Mouse (Mus musculus) mouse trophoblast stem cell (cell line): ENCODE data around the gene Slc44a5.

Experiments used
- in situ Hi-C, 2 experiments: fragments of 300-500 bp; cut with MseI, MboI; formaldehyde crosslinking; loops; 2 replicates in 1 of 2; 3 replicates in 1 of 2; pipeline ENCODE4 v1.15.1; 2025

Gene Slc44a5

DNA sequence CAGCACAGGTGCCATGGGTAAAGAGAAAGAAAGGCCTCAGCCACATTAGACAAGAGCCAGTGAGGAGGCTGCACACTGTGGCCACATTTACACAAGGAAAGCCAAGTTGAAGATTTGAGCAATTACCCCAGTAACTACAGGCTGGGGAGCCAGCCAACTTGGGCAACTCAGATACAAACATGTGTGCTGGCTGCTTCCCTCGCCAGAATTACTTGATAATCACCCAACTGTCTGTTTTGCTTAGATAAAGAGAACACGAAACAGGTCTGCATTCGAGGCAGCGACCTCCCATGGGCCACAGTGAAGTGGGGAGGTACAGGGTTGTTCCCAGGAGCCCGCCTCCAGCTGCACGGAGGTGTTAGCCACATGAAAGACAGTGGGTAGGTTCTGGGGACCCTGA is 324.3 kb downstream of the Slc44a5 start:
- in situ Hi-C loops: no loop called here

DNA sequence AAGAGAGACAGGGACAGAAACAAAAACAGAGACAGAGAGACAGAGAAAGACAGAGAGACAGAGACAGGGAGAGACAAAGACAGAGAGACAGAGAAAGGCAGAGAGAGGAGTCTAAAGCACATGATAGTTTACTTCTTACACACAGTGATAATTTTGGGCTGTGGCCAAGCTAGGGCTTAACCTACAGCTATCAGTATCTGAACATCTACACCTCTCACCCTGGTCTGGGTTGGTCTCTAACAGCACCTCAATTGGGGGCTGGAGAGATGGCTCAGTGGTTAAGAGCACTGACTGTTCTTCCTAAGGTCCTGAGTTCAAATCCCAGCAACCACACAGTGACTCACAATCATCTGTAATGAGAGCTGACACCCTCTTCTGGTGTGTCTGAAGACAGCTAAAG is 325.3 kb downstream of the Slc44a5 start:
- in situ Hi-C loops: no loop called here

DNA sequence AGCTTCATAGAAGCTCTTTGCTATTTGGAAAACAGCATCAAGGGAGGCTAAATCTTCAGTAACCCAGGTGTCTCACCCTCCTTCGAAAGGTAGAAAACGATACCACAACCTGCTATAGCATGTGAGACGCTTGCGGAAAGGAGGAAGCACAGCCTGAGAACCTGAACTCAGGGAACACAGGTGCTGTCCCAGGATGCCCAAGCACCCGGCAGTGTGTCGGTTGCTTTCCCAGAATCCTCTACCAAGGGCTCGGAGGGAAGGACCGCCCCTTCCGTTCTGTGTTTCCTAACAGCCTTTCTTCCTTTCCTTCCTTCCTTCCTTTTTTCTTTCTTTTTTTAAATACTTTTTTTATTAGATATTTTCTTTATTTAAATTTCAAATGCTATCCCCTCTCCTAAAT is 326.8 kb downstream of the Slc44a5 start:
- in situ Hi-C loops: no loop called here

DNA sequence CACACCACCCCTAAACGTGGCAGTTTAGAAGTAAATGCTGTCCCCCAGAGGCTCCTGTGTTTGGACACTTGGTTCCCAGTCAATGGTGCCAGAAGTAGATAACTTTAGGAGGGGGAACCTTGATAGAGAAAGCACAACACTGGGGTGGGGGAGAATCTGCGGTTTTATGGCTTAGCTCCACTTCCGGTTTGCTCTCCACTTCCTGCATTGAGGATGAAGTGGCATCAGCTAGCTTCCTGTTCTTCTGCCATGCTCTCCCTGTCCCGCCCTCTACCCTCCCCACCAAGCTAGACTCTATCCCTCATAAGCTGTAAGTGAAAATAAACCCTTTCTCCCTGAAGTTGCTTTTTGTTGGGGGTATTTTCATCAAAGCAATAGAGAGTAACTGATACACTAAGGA is 327.9 kb downstream of the Slc44a5 start:
- in situ Hi-C loops: no loop called here

DNA sequence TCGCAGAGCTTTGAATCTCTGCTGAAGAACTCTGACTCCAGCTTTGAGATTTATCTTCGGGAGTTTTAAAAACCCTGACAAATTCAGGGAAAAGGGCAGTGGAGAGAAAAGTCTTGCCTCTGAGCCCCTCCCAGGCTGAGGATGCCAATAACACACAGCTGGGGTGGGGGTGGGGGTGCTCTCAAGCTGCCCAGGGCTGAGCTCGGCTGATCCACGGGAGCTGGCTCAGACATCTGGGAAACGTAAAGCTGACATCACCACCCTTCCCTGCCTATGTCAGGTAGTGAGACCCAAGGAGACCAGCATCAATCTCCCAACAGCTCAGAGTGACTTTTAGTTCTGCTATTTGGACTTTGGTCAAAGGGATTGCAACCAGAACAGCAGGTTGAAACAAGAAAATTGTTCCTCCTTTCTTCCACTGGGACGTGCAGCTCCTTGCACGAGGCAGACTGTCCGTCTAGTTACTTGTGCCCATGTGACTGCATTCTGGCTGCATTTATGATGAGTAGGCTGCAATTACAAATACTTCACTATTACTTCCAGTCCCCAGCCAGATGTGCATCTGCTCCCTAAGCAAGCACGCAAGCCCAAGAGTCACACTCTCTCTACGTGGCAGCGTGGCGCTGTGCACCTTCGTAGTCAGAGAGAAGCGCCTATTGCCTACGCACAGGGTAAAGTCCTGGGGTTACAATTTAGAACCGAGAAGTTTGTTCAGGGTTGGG is 332.1 kb downstream of the Slc44a5 start:
- in situ Hi-C loops: no loop called here

DNA sequence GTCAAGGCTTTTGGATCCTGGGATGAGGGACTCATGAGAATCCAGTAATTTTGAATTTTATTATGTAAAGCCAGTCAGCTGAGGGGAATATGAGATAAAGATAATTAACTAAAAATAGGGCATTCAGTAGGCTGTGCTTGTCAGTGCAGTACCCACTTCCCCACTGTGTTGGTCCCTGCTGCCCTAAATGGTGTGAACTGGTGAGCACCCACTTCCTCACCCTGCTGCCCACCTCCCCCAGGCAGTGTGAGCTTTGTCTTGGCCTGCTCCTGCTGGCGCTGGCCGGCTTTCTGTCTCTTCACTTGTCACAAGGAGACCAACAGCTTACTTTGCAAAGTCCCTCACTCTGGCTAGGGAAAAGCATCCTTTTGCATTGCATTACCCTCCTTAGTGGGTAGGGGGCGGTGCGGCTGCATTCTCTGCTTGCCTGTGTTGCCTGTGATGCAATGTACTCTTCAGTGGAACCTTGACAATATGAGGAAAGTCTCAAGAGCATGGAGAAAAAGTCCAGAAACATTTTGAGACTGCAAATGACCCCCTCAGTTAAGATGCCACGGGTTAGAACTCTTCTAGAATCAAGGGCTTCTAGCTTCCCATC is 344.5 kb downstream of the Slc44a5 start:
- in situ Hi-C loops: no loop called here
